19 mouse cellular contexts compared by ENCODE assay signal in the genomic region with DNA sequence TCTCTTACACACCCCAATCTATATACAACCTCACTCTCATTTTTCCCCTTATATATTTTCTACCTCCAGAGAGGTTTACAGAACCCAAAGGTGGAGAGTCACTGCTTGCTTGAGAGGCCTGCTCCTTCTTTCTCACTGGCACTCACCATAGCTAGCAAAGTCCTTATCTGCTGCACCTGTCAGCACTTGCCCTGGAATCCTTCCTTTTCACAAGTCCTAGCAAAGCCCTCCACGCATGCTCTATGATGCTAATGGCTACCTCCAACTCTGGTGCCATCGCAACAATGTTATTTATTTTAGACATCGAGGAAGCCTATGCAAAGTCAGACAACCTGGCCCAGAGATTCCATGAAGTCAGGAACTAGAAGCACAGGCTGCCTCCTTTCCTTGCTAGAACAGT.
DNase-seq lines count a peak whose midpoint lies in the region; ATAC-seq lines count a peak whose summit lies in the region.
"Had no signal": no experiment of that assay in that cellular context is flagged by ENCODE, and none has a peak within 500 bp of the region (broad histone marks: within the 10 kb centered on the region; RNA-seq: fewer than 3 reads in every experiment).

No protein-coding gene starts in this region.

- DNase-seq in heart, adult 9 months (ENCODE audit: low spot score in 2 of 2) = no peak
- peak; percentile 45 for DNase-seq in urinary bladder, postnatal 14 days (ENCODE audit: low spot score)
- DNase-seq in urinary bladder, postnatal 10 days (ENCODE audit: low spot score) = no peak
- DNase-seq in heart, postnatal 4 days = peak; percentile 63
- DNase-seq in lung, adult 18-20 months = no peak
- DNase-seq in adrenal gland, postnatal 4 days (ENCODE audit: low spot score in 2 of 2) = no peak
- DNase-seq: adrenal gland, adult 8-10 months; cerebellum, adult 9-10 months; gastrocnemius, postnatal 10 days; kidney, adult 18-20 months; kidney, postnatal 25 days; layer of hippocampus, adult 9-11 months; lung, postnatal 14 days; midbrain, embryonic 14.5 days; right cerebral cortex, adult 18-20 months had no signal

- peaks cover 62% of the 10 kb centered on the region for H3K4me1 ChIP-seq in heart, embryonic 11.5 days (ENCODE audit: control insufficient read depth, insufficient read depth, low read length)

- peak; percentile 69; the same call in 1 of the 2 replicates for ATAC-seq in heart, embryonic 11.5 days (replicated peaks; ENCODE audit: insufficient number of reproducible peaks, low FRiP score, low TSS enrichment)
- 0 out of 2 replicates have a peak, but pooled peaks have one; percentile 18 for ATAC-seq in megakaryocyte-erythroid progenitor cell, adult 5-6 weeks (replicated peaks; ENCODE audit: low FRiP score, low TSS enrichment, poor library complexity, severe bottlenecking)
- ATAC-seq: forebrain, embryonic 16.5 days had no signal

- H3K27me3 ChIP-seq in heart, embryonic 11.5 days (ENCODE audit: control insufficient read depth, insufficient read depth, low read length) = no peaks in the 10 kb centered on the region
- H3K27me3 ChIP-seq: hindbrain, embryonic 15.5 days had no signal

- H3K9me3 ChIP-seq in heart, embryonic 11.5 days (replicated peaks; ENCODE audit: control insufficient read depth, low read length) = no peaks in the 10 kb centered on the region
- H3K9me3 ChIP-seq: hindbrain, embryonic 15.5 days had no signal

- no peak overlapping the region for H3K9ac ChIP-seq in heart, embryonic 11.5 days (ENCODE audit: low read depth, low read length)
- H3K9ac ChIP-seq: hindbrain, embryonic 15.5 days had no signal

- 15% methylated on average over 3 of the region's 3 CpGs for WGBS in heart, embryonic 11.5 days (ENCODE audit: insufficient replicate concordance)

- no peaks in the 10 kb centered on the region for H3K36me3 ChIP-seq in heart, embryonic 11.5 days (ENCODE audit: control insufficient read depth, insufficient read depth, low read length)
- H3K36me3 ChIP-seq: hindbrain, embryonic 15.5 days had no signal

- H3K4me2 ChIP-seq in heart, embryonic 11.5 days = peak overlapping the region; percentile 35
- H3K4me2 ChIP-seq: hindbrain, embryonic 15.5 days had no signal

- peak overlapping the region; percentile 83 for H3K27ac ChIP-seq in heart, embryonic 11.5 days (ENCODE audit: low read depth, low read length)
- H3K27ac ChIP-seq: hindbrain, embryonic 15.5 days had no signal

- no peak overlapping the region for H3K4me3 ChIP-seq in heart, embryonic 11.5 days (ENCODE audit: low read depth, low read length)
- H3K4me3 ChIP-seq: hindbrain, embryonic 15.5 days had no signal

Comparison
In these comparisons a context has a peak if more than half of its experiments do, and no peak if none do; other contexts are left out.
1. DNase-seq: peak in urinary bladder, postnatal 14 days (single experiment) and heart, postnatal 4 days (single experiment); none in heart, adult 9 months (0 of 2), urinary bladder, postnatal 10 days (single experiment), lung, adult 18-20 months (0 of 2) and adrenal gland, postnatal 4 days (0 of 2).